Mouse (Mus musculus) hindbrain, embryonic 14.5 days (tissue): ENCODE measurements around the gene Prrt2. TPM values are rescaled to one million over a fixed set of nuclear protein-coding genes. Genes with fewer than 3 reads are reported as not detected.

Experiments
- microRNA-seq: library from miRNA; unstranded; fragments of <30 nt; microRNA quantifications from one replicate; pipeline ENCODE4, GENCODE M21; 2016
- polyA plus RNA-seq: library from polyadenylated mRNA; unstranded; fragments of >200 nt; fragmentation: Nextera tagmentation; extraction: Ambion mirVana; gene quantifications from 2 replicates; pipeline ENCODE4 v1.2.1, GENCODE M21; 2014

Gene Prrt2
- polyA plus RNA-seq, 1 experiment from 2014 or later = 46.7 TPM

Small RNA genes within 50 kb of the gene (microRNA-seq; reads per million reads assigned to microRNA genes)
- not detected for gene Gm44343

Other genes starting within 250 kb of the Prrt2 start
- 206 and 218 TPM in 2 replicates for gene Ypel3, start 244.3 kb downstream of the Prrt2 start, polyA plus RNA-seq
- gene Tbx6, start 239.7 kb downstream of the Prrt2 start, polyA plus RNA-seq = 0.21 and 0.26 TPM in 2 replicates
- 177 and 182 TPM in 2 replicates for gene Ppp4c, start 228.7 kb downstream of the Prrt2 start, polyA plus RNA-seq
- gene Fam57b, start 223.5 kb downstream of the Prrt2 start, polyA plus RNA-seq = 53.2 and 54.7 TPM in 2 replicates
- 0.74 TPM in 1 of 2 replicates, not detected in the other for gene 4930451I11Rik, start 189.6 kb downstream of the Prrt2 start, polyA plus RNA-seq
- gene Doc2a, start 173.8 kb downstream of the Prrt2 start, polyA plus RNA-seq = 16.5 and 25.7 TPM in 2 replicates
- 10.1 and 11.1 TPM in 2 replicates for gene Hirip3, start 159.2 kb downstream of the Prrt2 start, polyA plus RNA-seq
- 93.7 and 95.3 TPM in 2 replicates for gene Ino80e, start 158.8 kb downstream of the Prrt2 start, polyA plus RNA-seq
- gene Taok2, start 136.5 kb downstream of the Prrt2 start, polyA plus RNA-seq = 36.4 and 37.2 TPM in 2 replicates
- 28.0 and 29.3 TPM in 2 replicates for gene Tmem219, start 98.3 kb downstream of the Prrt2 start, polyA plus RNA-seq
- 102 and 104 TPM in 2 replicates for gene Kctd13, start 92.3 kb downstream of the Prrt2 start, polyA plus RNA-seq
- gene Asphd1, start 71.6 kb downstream of the Prrt2 start, polyA plus RNA-seq = 8.0 and 10.9 TPM in 2 replicates
- gene Sez6l2, start 70.6 kb downstream of the Prrt2 start, polyA plus RNA-seq = 68.9 and 70.1 TPM in 2 replicates
- gene Cdipt, start 45.3 kb downstream of the Prrt2 start, polyA plus RNA-seq = 110 and 118 TPM in 2 replicates
- 0.98 and 1.0 TPM in 2 replicates for gene Cdiptos, start 45.1 kb downstream of the Prrt2 start, polyA plus RNA-seq
- gene Mvp, start 6.6 kb downstream of the Prrt2 start, polyA plus RNA-seq = 3.4 and 4.0 TPM in 2 replicates
- gene Pagr1b, start 4.7 kb downstream of the Prrt2 start, polyA plus RNA-seq = 0.70 TPM in 1 of 2 replicates, not detected in the other
- gene Pagr1a, start 3.9 kb downstream of the Prrt2 start, polyA plus RNA-seq = 31.5 and 38.6 TPM in 2 replicates
- 51.9 and 52.3 TPM in 2 replicates for gene Gm42742, start 114 bp downstream of the Prrt2 start, polyA plus RNA-seq
- 68.6 and 73.1 TPM in 2 replicates for gene Maz, start 5.8 kb upstream of the Prrt2 start, polyA plus RNA-seq
- gene Kif22, start 21.3 kb upstream of the Prrt2 start, polyA plus RNA-seq = 20.3 and 24.6 TPM in 2 replicates
- not detected in 2 replicates for gene Zg16, start 66.1 kb upstream of the Prrt2 start, polyA plus RNA-seq
- gene AI467606, start 70.1 kb upstream of the Prrt2 start, polyA plus RNA-seq = 1.7 and 1.9 TPM in 2 replicates
- gene Qprt, start 101.0 kb upstream of the Prrt2 start, polyA plus RNA-seq = 0.55 and 0.87 TPM in 2 replicates
- gene Spn, start 116.6 kb upstream of the Prrt2 start, polyA plus RNA-seq = not detected in 2 replicates
- 63.7 and 64.9 TPM in 2 replicates for gene Cd2bp2, start 174.8 kb upstream of the Prrt2 start, polyA plus RNA-seq
- gene Tbc1d10b, start 187.3 kb upstream of the Prrt2 start, polyA plus RNA-seq = 24.6 and 33.0 TPM in 2 replicates
- 2.2 and 2.8 TPM in 2 replicates for gene Mylpf, start 187.7 kb upstream of the Prrt2 start, polyA plus RNA-seq
- gene Zfp553, start 211.8 kb upstream of the Prrt2 start, polyA plus RNA-seq = 25.0 TPM in 2 replicates
- 8.3 and 9.2 TPM in 2 replicates for gene Sept1, start 211.9 kb upstream of the Prrt2 start, polyA plus RNA-seq
- 63.4 and 63.5 TPM in 2 replicates for gene Zfp771, start 223.1 kb upstream of the Prrt2 start, polyA plus RNA-seq
- 119 and 126 TPM in 2 replicates for gene Dctpp1, start 239.5 kb upstream of the Prrt2 start, polyA plus RNA-seq